Mouse (Mus musculus) frontal cortex, postnatal 14 days (tissue): ENCODE data around the gene Tmem274.

Experiments used
- DNase-seq, 2 experiments: peaks; one replicate each; pipeline ENCODE4 v3.0.0; 2022; ENCODE audit warnings: low spot score in 2 of 2

Tmem274 gene

GRCm38 (mm10) chr4:149525170-149525569 is 48.0 kb downstream of the Tmem274 start:
- no peak for DNase-seq

- no peak for DNase-seq
These were observed 48.6 kb downstream of the Tmem274 start for GRCm38 (mm10) chr4:149525811-149526210.

DNA sequence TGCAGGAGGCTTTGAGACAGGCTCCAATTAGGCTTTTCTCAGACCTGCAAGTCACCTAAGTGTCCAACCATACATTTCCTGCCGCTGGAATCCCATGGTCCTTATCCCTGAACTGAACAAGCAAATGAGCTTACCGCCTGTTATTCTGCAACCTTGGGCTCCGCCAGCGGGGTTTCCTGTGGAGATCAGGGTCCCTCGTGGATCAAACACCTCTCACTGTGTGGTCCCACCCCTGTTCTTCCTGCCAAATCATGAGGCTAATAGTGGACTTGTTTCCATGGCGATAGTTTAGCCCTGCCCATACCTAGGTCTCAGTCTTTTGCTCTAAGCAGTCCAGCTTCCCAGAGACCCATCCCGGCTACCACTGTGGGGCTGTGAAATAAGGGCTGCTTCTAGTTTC is 49.2 kb downstream of the Tmem274 start:
- no peak for DNase-seq

GRCm38 (mm10) chr4:149527621-149528354 is 50.6 kb downstream of the Tmem274 start:
- DNase-seq = no peak

GRCm38 (mm10) chr4:149529691-149530090 is 52.5 kb downstream of the Tmem274 start:
- DNase-seq = no peak
